In the genomic region with DNA sequence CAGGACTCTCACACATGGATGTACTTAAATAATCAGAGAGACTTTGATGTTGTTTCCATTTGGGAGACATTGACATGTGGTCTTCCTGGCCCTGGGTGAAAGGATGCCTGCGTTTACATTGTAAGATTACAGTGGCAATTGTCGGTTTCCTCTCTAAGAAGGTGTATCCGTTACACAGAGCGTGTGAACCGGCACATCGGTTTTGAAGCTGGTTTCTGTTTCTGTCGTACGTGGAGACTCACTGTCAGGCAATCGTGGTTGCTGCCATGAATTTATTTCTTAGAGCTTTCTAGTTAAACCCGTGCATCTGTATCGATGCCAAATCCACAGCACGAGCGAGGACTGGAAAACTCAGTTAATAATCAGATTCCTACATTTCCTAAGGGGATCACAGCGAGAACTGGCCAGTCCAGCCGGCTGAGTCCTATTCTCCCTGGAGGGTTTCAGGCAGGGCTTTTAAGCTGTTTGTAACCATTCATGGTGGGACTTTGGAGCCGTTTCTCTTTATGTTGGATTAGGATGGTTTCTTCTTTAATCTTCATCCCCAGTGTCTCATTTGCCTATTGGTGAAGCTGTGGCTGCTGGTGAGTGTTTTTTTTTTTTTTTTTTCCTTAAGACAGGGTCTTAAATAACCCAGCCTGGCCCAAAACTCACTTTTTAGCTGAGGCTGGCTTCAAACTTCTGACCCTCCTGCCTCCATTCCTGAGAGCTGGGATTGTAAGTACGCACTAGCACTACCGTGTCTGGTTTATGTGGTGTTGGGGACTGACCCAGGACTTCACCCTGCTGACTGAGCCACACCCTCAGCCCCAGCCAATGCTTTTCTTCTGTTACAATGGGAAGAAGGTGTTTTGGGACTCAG, we compare ENCODE assay signal across 9 mouse cellular contexts. TPM values are rescaled to one million over a fixed set of nuclear protein-coding genes. Genes with fewer than 3 reads are reported as not detected.
DNase-seq lines count a peak whose midpoint lies in the region; ATAC-seq lines count a peak whose summit lies in the region.
"Had no signal": no experiment of that assay in that cellular context is flagged by ENCODE, and none has a peak within 500 bp of the region (broad histone marks: within the 10 kb centered on the region; RNA-seq: fewer than 3 reads in every experiment).

No protein-coding gene starts in this region.

- peaks cover 2% of the 10 kb centered on the region; the same call in 1 of the 2 replicates for H3K4me1 ChIP-seq in hindbrain, embryonic 16.5 days (ENCODE audit: control insufficient read depth, insufficient read depth, low read depth, low read length)
- peaks cover 33% of the 10 kb centered on the region for H3K4me1 ChIP-seq in hindbrain, embryonic 10.5 days (replicated peaks)
- H3K4me1 ChIP-seq in limb, embryonic 15.5 days: peaks cover 8% of the 10 kb centered on the region; the same call in 1 of the 2 replicates

- H3K36me3 ChIP-seq in hindbrain, embryonic 16.5 days (ENCODE audit: control insufficient read depth, insufficient read depth, low read length): no peaks in the 10 kb centered on the region
- no peaks in the 10 kb centered on the region for H3K36me3 ChIP-seq in hindbrain, embryonic 10.5 days
- H3K36me3 ChIP-seq in limb, embryonic 15.5 days: no peaks in the 10 kb centered on the region

- no peak overlapping the region for H3K27ac ChIP-seq in hindbrain, embryonic 16.5 days (ENCODE audit: low read depth, low read length)
- no peak overlapping the region for H3K27ac ChIP-seq in hindbrain, embryonic 10.5 days
- no peak overlapping the region for H3K27ac ChIP-seq in limb, embryonic 15.5 days

- no peaks in the 10 kb centered on the region for H3K9me3 ChIP-seq in hindbrain, embryonic 16.5 days (ENCODE audit: control insufficient read depth, low read length)
- H3K9me3 ChIP-seq in hindbrain, embryonic 10.5 days: no peaks in the 10 kb centered on the region
- no peaks in the 10 kb centered on the region for H3K9me3 ChIP-seq in limb, embryonic 15.5 days

- peak overlapping the region; percentile 7; the same call in 1 of the 2 replicates for H3K4me2 ChIP-seq in hindbrain, embryonic 16.5 days (ENCODE audit: low read length)
- H3K4me2 ChIP-seq in limb, embryonic 15.5 days: peak overlapping the region; percentile 32

- WGBS in hindbrain, embryonic 16.5 days: 64% methylated on average over 18 of the region's 18 CpGs
- 78% methylated on average over 18 of the region's 18 CpGs for WGBS in hindbrain, embryonic 10.5 days
- WGBS in limb, embryonic 15.5 days: 27% methylated on average over 18 of the region's 18 CpGs

- no peak for ATAC-seq in hindbrain, embryonic 16.5 days
- peak; percentile 88 for ATAC-seq in activated CD4-positive, CD25-positive, alpha-beta regulatory T cell, adult 4 months
- ATAC-seq in limb, embryonic 15.5 days (ENCODE audit: insufficient number of reproducible peaks, low FRiP score, low TSS enrichment, low read depth): no peak

- H3K4me3 ChIP-seq in hindbrain, embryonic 16.5 days (ENCODE audit: low read length): no peak overlapping the region
- H3K4me3 ChIP-seq in hindbrain, embryonic 10.5 days: no peak overlapping the region
- peak overlapping the region; percentile 8; the same call in 1 of the 2 replicates for H3K4me3 ChIP-seq in limb, embryonic 15.5 days

- no peak overlapping the region for H3K9ac ChIP-seq in hindbrain, embryonic 16.5 days (ENCODE audit: low read depth, low read length)
- H3K9ac ChIP-seq in limb, embryonic 15.5 days: no peak overlapping the region

- no peaks in the 10 kb centered on the region for H3K27me3 ChIP-seq in hindbrain, embryonic 16.5 days (replicated peaks; ENCODE audit: control insufficient read depth, insufficient read depth, low read length)
- H3K27me3 ChIP-seq in hindbrain, embryonic 10.5 days (ENCODE audit: insufficient read depth, poor library complexity, severe bottlenecking): 0 out of 2 replicates have a peak, but pooled peaks cover 3% of the 10 kb centered on the region
- H3K27me3 ChIP-seq in limb, embryonic 15.5 days: peaks cover 7% of the 10 kb centered on the region; the same call in 1 of the 2 replicates

- no peak for DNase-seq in hindbrain, embryonic 10.5 days (ENCODE audit: low spot score)
- DNase-seq in spleen, adult 18-20 months: peak; percentile 35 to 41
- no peak for DNase-seq in testis, postnatal 14 days (ENCODE audit: low spot score)
- no peak for DNase-seq in left cerebral cortex, adult 18-20 months (ENCODE audit: low spot score in 2 of 2)
- DNase-seq in cerebellum, adult 9-11 months: no peak
- DNase-seq: right cerebral cortex, adult 18-20 months had no signal

RNA-seq across cellular contexts. Expression of gene Itgb3, which starts 26.1 kb away (rescaled TPM):
- polyA plus RNA-seq in hindbrain, embryonic 16.5 days (2015; fragmentation: Nextera tagmentation; extraction: Ambion mirVana): 1.6 and 1.9 TPM in 2 replicates
- 3.5 and 3.6 TPM in 2 replicates for polyA plus RNA-seq in hindbrain, embryonic 10.5 days (2016; fragmentation: Nextera tagmentation; extraction: Ambion mirVana)
- 10 to 100 TPM; 12.8 to 14.3 TPM for polyA plus RNA-seq in activated CD4-positive, CD25-positive, alpha-beta regulatory T cell, adult 4 months (2017; shearing (Covaris generic))
- 3.7 and 4.8 TPM in 2 replicates for polyA plus RNA-seq in limb, embryonic 15.5 days (2015; fragmentation: Nextera tagmentation; extraction: Ambion mirVana)
- total RNA-seq in left cerebral cortex, adult 18-20 months (2021): 1 to 10 TPM; 2.5 to 2.6 TPM

RNA-seq across cellular contexts. Expression of gene Myl4, which starts 31.2 kb away (rescaled TPM):
- 4.2 and 12.2 TPM in 2 replicates for polyA plus RNA-seq in hindbrain, embryonic 16.5 days (2015; fragmentation: Nextera tagmentation; extraction: Ambion mirVana)
- polyA plus RNA-seq in hindbrain, embryonic 10.5 days (2016; fragmentation: Nextera tagmentation; extraction: Ambion mirVana): 1.2 and 2.0 TPM in 2 replicates
- 10 to 100 TPM in 1 of 2 experiments, 1 to 10 TPM in 1; 8.4 to 12.0 TPM for polyA plus RNA-seq in activated CD4-positive, CD25-positive, alpha-beta regulatory T cell, adult 4 months (2017; shearing (Covaris generic))
- polyA plus RNA-seq in limb, embryonic 15.5 days (2015; fragmentation: Nextera tagmentation; extraction: Ambion mirVana): 131 and 324 TPM in 2 replicates
- total RNA-seq in left cerebral cortex, adult 18-20 months (2021): 10 to 100 TPM; 16.6 to 17.8 TPM

RNA-seq across cellular contexts. Expression of gene Cdc27, which starts 31.3 kb away (rescaled TPM):
- 31.4 and 38.4 TPM in 2 replicates for polyA plus RNA-seq in hindbrain, embryonic 16.5 days (2015; fragmentation: Nextera tagmentation; extraction: Ambion mirVana)
- polyA plus RNA-seq in hindbrain, embryonic 10.5 days (2016; fragmentation: Nextera tagmentation; extraction: Ambion mirVana): 38.6 and 53.4 TPM in 2 replicates
- 10 to 100 TPM; 18.3 to 21.7 TPM for polyA plus RNA-seq in activated CD4-positive, CD25-positive, alpha-beta regulatory T cell, adult 4 months (2017; shearing (Covaris generic))
- polyA plus RNA-seq in limb, embryonic 15.5 days (2015; fragmentation: Nextera tagmentation; extraction: Ambion mirVana): 37.4 and 40.6 TPM in 2 replicates
- total RNA-seq in left cerebral cortex, adult 18-20 months (2021): 10 to 100 TPM; 53.2 to 57.8 TPM

Comparison
In these comparisons a context has a peak if more than half of its experiments do, and no peak if none do; other contexts are left out.
1. DNase-seq: peak in spleen, adult 18-20 months (2 of 2); none in hindbrain, embryonic 10.5 days (single experiment), testis, postnatal 14 days (single experiment), left cerebral cortex, adult 18-20 months (0 of 2) and cerebellum, adult 9-11 months (single experiment).
2. RNA of gene Myl4, which starts 31.2 kb away (polyA plus RNA-seq): 131 to 324 TPM in limb, embryonic 15.5 days; 8.4 to 12.0 TPM in activated CD4-positive, CD25-positive, alpha-beta regulatory T cell, adult 4 months, 4.2 to 12.2 TPM in hindbrain, embryonic 16.5 days and 1.2 to 2.0 TPM in hindbrain, embryonic 10.5 days; every median in the first group is over 10 times any median in the second.